Mouse (Mus musculus) T-helper 2 cell (primary cell): ENCODE measurements around the gene Zfp9.

Experiments
- in situ Hi-C: fragments of 300-600 bp; cut with MboI, MseI; formaldehyde crosslinking; loops from one replicate; pipeline ENCODE4 v1.15.1; 2025; ENCODE audit warnings: high pct_unique_total_duplicates

Gene Zfp9

GRCm38 (mm10) chr6:118478957-118479708 is at the start of gene Zfp9:
TSS of gene Zfp9 (minus strand) at chr6:118479320.
- in situ Hi-C loops = no loop called here

- in situ Hi-C loops = no loop called here
These were observed 41.5 kb upstream of the Zfp9 start for GRCm38 (mm10) chr6:118520668-118521067.

- in situ Hi-C loops = no loop called here
These were observed 34.4 kb upstream of the Zfp9 start for GRCm38 (mm10) chr6:118513335-118514012.

- in situ Hi-C loops = no loop called here
These were observed 19.9 kb upstream of the Zfp9 start for GRCm38 (mm10) chr6:118499010-118499409.

- in situ Hi-C loops = no loop called here
These were observed 3.0 kb upstream of the Zfp9 start for GRCm38 (mm10) chr6:118482125-118482524.

- in situ Hi-C loops = no loop called here
These were observed 990 bp downstream of the Zfp9 start for GRCm38 (mm10) chr6:118477875-118478785.

- in situ Hi-C loops = no loop called here
These were observed 16.9 kb downstream of the Zfp9 start for GRCm38 (mm10) chr6:118462069-118462705.

GRCm38 (mm10) chr6:118457726-118458125 is 21.4 kb downstream of the Zfp9 start:
- in situ Hi-C loops = no loop called here

GRCm38 (mm10) chr6:118455042-118455631 is 24.0 kb downstream of the Zfp9 start, which contains the start of gene Zfp248:
TSS of gene Zfp248 (minus strand) at chr6:118455528.
- in situ Hi-C loops = no loop called here

GRCm38 (mm10) chr6:118454452-118454851 is 24.7 kb downstream of the Zfp9 start:
- in situ Hi-C loops = no loop called here

- in situ Hi-C loops = no loop called here
These were observed 47.6 kb downstream of the Zfp9 start for GRCm38 (mm10) chr6:118431502-118431901.

GRCm38 (mm10) chr6:118426666-118427065 is 52.5 kb downstream of the Zfp9 start:
- in situ Hi-C loops = no loop called here

GRCm38 (mm10) chr6:118419050-118419920 is 59.8 kb downstream of the Zfp9 start, which contains the start of gene Bms1:
TSS of gene Bms1 (minus strand) at chr6:118419474.
- in situ Hi-C loops = no loop called here
